Mouse (Mus musculus) left cerebral cortex, adult 2 months (tissue): ENCODE data around the gene Tlk1. TPM values are rescaled to one million over a fixed set of nuclear protein-coding genes. Genes with fewer than 3 reads are reported as not detected.

Source experiments
- DNase-seq, 2 experiments: peaks; one replicate each; pipeline ENCODE4 v3.0.0; 2021 to 2022; ENCODE audit warnings: low spot score in 2 of 2, mixed read lengths in 1 of 2; ENCODE audit errors: extremely low spot score in 1 of 2
- H3K27ac ChIP-seq: fragments of 200-600 bp; 2 replicates; pipeline ENCODE4 v1.8.1; 2022
- H3K4me3 ChIP-seq: fragments of 200-600 bp; 2 replicates; pipeline ENCODE4 v1.8.1; 2022
- CTCF ChIP-seq: fragments of 200-600 bp; IDR thresholded peaks from 2 replicates; pipeline ENCODE4 v1.8.1; 2022; ENCODE audit warnings: antibody characterized with exemption, mild to moderate bottlenecking, moderate library complexity
- intact Hi-C: fragments of 180-260 bp; cut with DNase I; formaldehyde crosslinking; loops from one replicate; pipeline ENCODE4 v1.15.1; 2025
- total RNA-seq, 2 experiments: library from RNA; stranded (reverse); gene quantifications; 2 replicates each; pipeline ENCODE4 v1.2.3; 2021

The Tlk1 gene
- total RNA-seq, 2 experiments from 2014 or later, result 81.1 to 83.4 TPM

GRCm38 (mm10) chr2:70776744-70777143 is 48.8 kb downstream of the Tlk1 start:
- intact Hi-C loops, result no loop called here
- TF ChIP-seq CTCF, result no peak
- no peak overlapping the region for H3K4me3 ChIP-seq
- DNase-seq, result no peak
- no peak overlapping the region for H3K27ac ChIP-seq

- no peak for TF ChIP-seq CTCF
- H3K4me3 ChIP-seq, result no peak overlapping the region
- no peak overlapping the region for H3K27ac ChIP-seq
- intact Hi-C loops, result no loop called here
- DNase-seq, result no peak
Observed at GRCm38 (mm10) chr2:70764734-70765133, 60.8 kb downstream of the Tlk1 start.

- intact Hi-C loops, result no loop called here
Observed at GRCm38 (mm10) chr2:70762741-70763140, 62.8 kb downstream of the Tlk1 start.

GRCm38 (mm10) chr2:70752149-70752548 is 73.4 kb downstream of the Tlk1 start:
- no peak overlapping the region for H3K27ac ChIP-seq
- DNase-seq, result no peak
- no peak for TF ChIP-seq CTCF
- H3K4me3 ChIP-seq, result no peak overlapping the region
- intact Hi-C loops, result no loop called here

More at GRCm38 (mm10) chr2:70762741-70763140, 62.8 kb downstream of the Tlk1 start:
- no peak overlapping the region for H3K27ac ChIP-seq
- no peak for TF ChIP-seq CTCF
- DNase-seq, result no peak
- H3K4me3 ChIP-seq, result no peak overlapping the region

GRCm38 (mm10) chr2:70751655-70752054 is 73.9 kb downstream of the Tlk1 start:
- no peak for TF ChIP-seq CTCF
- intact Hi-C loops, result no loop called here
- no peak for DNase-seq
- H3K4me3 ChIP-seq, result no peak overlapping the region
- H3K27ac ChIP-seq, result no peak overlapping the region

- intact Hi-C loops, result no loop called here
- DNase-seq, result no peak
- no peak overlapping the region for H3K4me3 ChIP-seq
- no peak overlapping the region for H3K27ac ChIP-seq
- TF ChIP-seq CTCF, result no peak
Observed at GRCm38 (mm10) chr2:70742588-70742987, 82.9 kb downstream of the Tlk1 start.

GRCm38 (mm10) chr2:70741901-70742300 is 83.6 kb downstream of the Tlk1 start:
- TF ChIP-seq CTCF, result no peak
- H3K4me3 ChIP-seq, result no peak overlapping the region
- DNase-seq, result no peak
- no peak overlapping the region for H3K27ac ChIP-seq
- intact Hi-C loops, result no loop called here

- H3K27ac ChIP-seq, result no peak overlapping the region
- DNase-seq, result no peak
- H3K4me3 ChIP-seq, result no peak overlapping the region
- intact Hi-C loops, result no loop called here
- TF ChIP-seq CTCF, result no peak
Observed at GRCm38 (mm10) chr2:70736008-70736407, 89.5 kb downstream of the Tlk1 start.

GRCm38 (mm10) chr2:70735534-70735933 is 90.0 kb downstream of the Tlk1 start:
- intact Hi-C loops, result no loop called here
- no peak for DNase-seq
- Histone ChIP-seq H3K27ac (no peak overlapping the region), H3K4me3 (no peak overlapping the region)
- no peak for TF ChIP-seq CTCF

GRCm38 (mm10) chr2:70727089-70727488 is 98.4 kb downstream of the Tlk1 start:
- DNase-seq, result no peak
- no peak overlapping the region for H3K27ac ChIP-seq
- no peak overlapping the region for H3K4me3 ChIP-seq
- intact Hi-C loops, result no loop called here
- TF ChIP-seq CTCF, result no peak

- DNase-seq, result no peak
- TF ChIP-seq CTCF, result no peak
- intact Hi-C loops, result no loop called here
- Histone ChIP-seq H3K4me3 (no peak overlapping the region), H3K27ac (no peak overlapping the region)
Observed at GRCm38 (mm10) chr2:70723610-70724243, 101.8 kb downstream of the Tlk1 start.

GRCm38 (mm10) chr2:70710878-70711277 is 114.7 kb downstream of the Tlk1 start:
- TF ChIP-seq CTCF, result no peak
- Histone ChIP-seq H3K27ac (no peak overlapping the region), H3K4me3 (no peak overlapping the region)
- no peak for DNase-seq
- intact Hi-C loops, result no loop called here

- H3K27ac ChIP-seq, result no peak overlapping the region
- DNase-seq, result no peak
- TF ChIP-seq CTCF, result no peak
- no peak overlapping the region for H3K4me3 ChIP-seq
- intact Hi-C loops, result no loop called here
Observed at GRCm38 (mm10) chr2:70710236-70710635, 115.3 kb downstream of the Tlk1 start.
